Mouse (Mus musculus) forebrain, embryonic 11.5 days (tissue): Measurements from ENCODE around the gene Astn1. TPM values are rescaled to one million over a fixed set of nuclear protein-coding genes. Genes with fewer than 3 reads are reported as not detected.

ENCODE experiments used
- ATAC-seq: fragments of 200-750 bp; cut with Nextera tagmentation; replicated peaks from 2 replicates; pipeline ENCODE4 v1.8.0; 2017; ENCODE audit warnings: moderate TSS enrichment; ENCODE audit not compliant: low FRiP score
- DNase-seq: peaks from one replicate; pipeline ENCODE4 v3.0.0-alpha.2; 2017; ENCODE audit warnings: low spot score
- H3K27ac ChIP-seq: fragments of 300-500 bp; sonication (generic); 2 replicates; pipeline ENCODE4 v1.5.1; 2014; ENCODE audit warnings: low read depth, low read length
- H3K27me3 ChIP-seq: fragments of 300-500 bp; sonication (generic); 2 replicates; pipeline ENCODE4 v1.6.1; 2014; ENCODE audit warnings: mild to moderate bottlenecking, low read length, mixed read lengths; ENCODE audit not compliant: control insufficient read depth, insufficient read depth
- H3K36me3 ChIP-seq: fragments of 300-500 bp; sonication (generic); 2 replicates; pipeline ENCODE4 v1.6.1; 2014; ENCODE audit warnings: mild to moderate bottlenecking, low read length, moderate library complexity, mixed read lengths; ENCODE audit not compliant: control insufficient read depth, insufficient read depth
- H3K4me1 ChIP-seq: fragments of 300-500 bp; sonication (generic); replicated peaks from 2 replicates; pipeline ENCODE4 v1.6.1; 2014; ENCODE audit warnings: low read length, mixed read lengths; ENCODE audit not compliant: control insufficient read depth, insufficient read depth
- H3K4me2 ChIP-seq: fragments of 300-500 bp; sonication (generic); 2 replicates; pipeline ENCODE4 v1.6.1; 2014; ENCODE audit warnings: low read depth, mild to moderate bottlenecking, low read length, moderate library complexity, mixed read lengths; ENCODE audit not compliant: severe bottlenecking
- H3K4me3 ChIP-seq: fragments of 300-500 bp; sonication (generic); 2 replicates; pipeline ENCODE4 v1.5.1; 2014; ENCODE audit warnings: low read depth, low read length
- H3K9ac ChIP-seq: fragments of 300-500 bp; sonication (generic); 2 replicates; pipeline ENCODE4 v1.6.1; 2014; ENCODE audit warnings: low read length
- H3K9me3 ChIP-seq: fragments of 300-500 bp; sonication (generic); 2 replicates; pipeline ENCODE4 v1.6.1; 2016; ENCODE audit warnings: low read length, mixed read lengths; ENCODE audit not compliant: control insufficient read depth
- WGBS: fragments of 180-500 bp; shearing (Covaris S2); extraction: QIAGEN DNeasy Blood & Tissue Kit; methylation state at CpG from one replicate; pipeline ENCODE4 v1.1.7; 2014; 5-methylcytosine and 5-hydroxymethylcytosine counted together
- polyA plus RNA-seq: library from polyadenylated mRNA; unstranded; fragments of >200 nt; fragmentation: Nextera tagmentation; extraction: Ambion mirVana; gene quantifications from 2 replicates; pipeline ENCODE4 v1.2.1, GENCODE M21; 2014

Astn1 gene
- polyA plus RNA-seq: 19.2 and 19.5 TPM in 2 replicates

DNA sequence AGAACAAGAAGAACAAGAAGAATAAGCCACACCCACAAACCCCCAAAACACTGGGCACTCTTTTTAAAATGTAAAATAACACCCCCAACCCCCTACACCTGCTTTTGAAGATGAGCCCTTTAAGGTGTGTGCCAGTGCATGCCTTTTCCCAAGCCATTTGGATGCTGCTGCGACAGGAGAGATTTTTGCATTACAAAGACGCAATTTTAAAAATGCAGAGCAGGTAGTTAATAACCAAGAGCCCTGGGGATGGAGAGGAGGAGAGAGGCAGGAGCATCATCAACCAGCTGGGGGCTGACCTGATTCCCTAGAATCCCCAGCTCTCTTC is at the start of gene Astn1:
Gene Astn1, plus strand, starts transcription at position 310 of the 328 bp plus-strand sequence.
- Histone ChIP-seq H3K4me2 (peak within 1 kb of the TSS; percentile 78), H3K9me3 (no peaks in the 10 kb centered on the region), H3K36me3 (no peaks in the 10 kb centered on the region), H3K4me1 (peaks cover 7% of the 10 kb centered on the region; the same call in 1 of the 2 replicates), H3K27ac (peak within 1 kb of the TSS; percentile 79), H3K4me3 (peak within 1 kb of the TSS; percentile 67), H3K9ac (peak within 1 kb of the TSS; percentile 96), H3K27me3 (no peaks in the 10 kb centered on the region)
- no peak; the same call in 1 of the 2 replicates for ATAC-seq
- no peak for DNase-seq
- 0% methylated on average over 2 of the region's 2 CpGs for WGBS

- no peak for ATAC-seq
- WGBS: 83% methylated on average over 6 of the region's 6 CpGs
- Histone ChIP-seq H3K4me1 (no peaks in the 10 kb centered on the region), H3K27me3 (no peaks in the 10 kb centered on the region), H3K4me2 (no peak overlapping the region), H3K4me3 (no peak overlapping the region), H3K27ac (no peak overlapping the region), H3K9me3 (no peaks in the 10 kb centered on the region), H3K36me3 (no peaks in the 10 kb centered on the region), H3K9ac (no peak overlapping the region)
- no peak for DNase-seq
These were observed 38.7 kb upstream of the Astn1 start for GRCm38 (mm10) chr1:158323325-158323724.

DNA sequence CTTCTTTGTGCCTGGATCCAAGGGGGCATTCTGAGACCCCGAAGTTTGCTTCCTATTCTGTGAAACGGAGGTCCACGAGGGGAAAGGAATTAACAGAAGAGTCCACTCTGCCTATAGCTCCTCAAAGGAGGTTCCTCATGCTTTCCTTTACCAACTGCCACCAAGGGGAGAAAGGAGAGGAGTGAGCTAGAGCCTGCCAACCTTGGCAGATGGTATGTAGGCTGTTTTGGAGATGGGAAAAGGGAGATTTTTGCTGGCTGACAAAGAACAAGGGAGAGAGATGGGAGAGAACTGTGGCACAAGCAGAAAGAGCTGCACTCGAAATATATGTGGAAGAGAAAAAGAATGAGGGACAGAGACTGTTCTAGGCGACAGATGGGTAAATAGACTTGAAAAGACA is 33.9 kb upstream of the Astn1 start:
- Histone ChIP-seq H3K36me3 (no peaks in the 10 kb centered on the region), H3K9me3 (no peaks in the 10 kb centered on the region), H3K4me1 (no peaks in the 10 kb centered on the region), H3K27ac (no peak overlapping the region), H3K9ac (no peak overlapping the region), H3K4me3 (no peak overlapping the region), H3K27me3 (no peaks in the 10 kb centered on the region), H3K4me2 (no peak overlapping the region)
- ATAC-seq (no peak), DNase-seq (no peak)
- WGBS: 83% methylated on average over 5 of the region's 5 CpGs

DNA sequence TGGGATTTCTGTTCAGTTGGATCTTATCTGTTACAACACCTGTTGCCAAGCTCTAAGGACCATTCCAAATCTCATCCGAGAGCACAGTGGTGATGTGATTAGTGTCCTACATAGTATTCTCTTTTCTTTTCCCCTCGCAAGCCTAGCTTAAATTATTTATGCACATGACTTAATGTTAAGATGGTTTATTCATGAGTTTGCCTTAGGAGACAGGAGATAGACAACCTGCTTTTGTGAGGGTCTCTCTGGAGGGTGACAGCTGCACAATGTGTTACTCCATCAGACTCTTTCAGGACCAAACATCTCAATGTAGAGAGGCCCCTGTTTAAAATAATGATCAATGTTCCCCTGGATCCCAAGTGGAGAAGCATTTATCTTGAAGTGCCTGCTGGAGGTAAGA is 33.2 kb upstream of the Astn1 start:
- Histone ChIP-seq H3K4me3 (no peak overlapping the region), H3K9ac (no peak overlapping the region), H3K36me3 (no peaks in the 10 kb centered on the region), H3K27me3 (no peaks in the 10 kb centered on the region), H3K4me1 (no peaks in the 10 kb centered on the region), H3K9me3 (no peaks in the 10 kb centered on the region), H3K4me2 (no peak overlapping the region), H3K27ac (no peak overlapping the region)
- no peak for DNase-seq
- no peak for ATAC-seq
- 86% methylated on average over 2 of the region's 2 CpGs for WGBS

GRCm38 (mm10) chr1:158343243-158343714 is 18.8 kb upstream of the Astn1 start:
- H3K4me2 ChIP-seq: no peak overlapping the region
- WGBS: 31% methylated on average over 6 of the region's 6 CpGs
- H3K4me1 ChIP-seq: no peaks in the 10 kb centered on the region
- peak; percentile 61 for ATAC-seq
- DNase-seq: peak; percentile 54
- no peaks in the 10 kb centered on the region for H3K36me3 ChIP-seq
- no peaks in the 10 kb centered on the region for H3K27me3 ChIP-seq
- H3K9me3 ChIP-seq: no peaks in the 10 kb centered on the region
- H3K4me3 ChIP-seq: no peak overlapping the region
- H3K9ac ChIP-seq: no peak overlapping the region
- no peak overlapping the region for H3K27ac ChIP-seq

- Histone ChIP-seq H3K9me3 (no peaks in the 10 kb centered on the region), H3K9ac (no peak overlapping the region), H3K4me2 (no peak overlapping the region), H3K27me3 (peaks cover 10% of the 10 kb centered on the region), H3K36me3 (no peaks in the 10 kb centered on the region), H3K27ac (no peak overlapping the region), H3K4me1 (no peaks in the 10 kb centered on the region; the same call in 1 of the 2 replicates), H3K4me3 (no peak overlapping the region)
- ATAC-seq: no peak
- 87% methylated on average over 5 of the region's 5 CpGs for WGBS
- no peak for DNase-seq
These were observed 8.3 kb upstream of the Astn1 start for GRCm38 (mm10) chr1:158353656-158354371.

DNA sequence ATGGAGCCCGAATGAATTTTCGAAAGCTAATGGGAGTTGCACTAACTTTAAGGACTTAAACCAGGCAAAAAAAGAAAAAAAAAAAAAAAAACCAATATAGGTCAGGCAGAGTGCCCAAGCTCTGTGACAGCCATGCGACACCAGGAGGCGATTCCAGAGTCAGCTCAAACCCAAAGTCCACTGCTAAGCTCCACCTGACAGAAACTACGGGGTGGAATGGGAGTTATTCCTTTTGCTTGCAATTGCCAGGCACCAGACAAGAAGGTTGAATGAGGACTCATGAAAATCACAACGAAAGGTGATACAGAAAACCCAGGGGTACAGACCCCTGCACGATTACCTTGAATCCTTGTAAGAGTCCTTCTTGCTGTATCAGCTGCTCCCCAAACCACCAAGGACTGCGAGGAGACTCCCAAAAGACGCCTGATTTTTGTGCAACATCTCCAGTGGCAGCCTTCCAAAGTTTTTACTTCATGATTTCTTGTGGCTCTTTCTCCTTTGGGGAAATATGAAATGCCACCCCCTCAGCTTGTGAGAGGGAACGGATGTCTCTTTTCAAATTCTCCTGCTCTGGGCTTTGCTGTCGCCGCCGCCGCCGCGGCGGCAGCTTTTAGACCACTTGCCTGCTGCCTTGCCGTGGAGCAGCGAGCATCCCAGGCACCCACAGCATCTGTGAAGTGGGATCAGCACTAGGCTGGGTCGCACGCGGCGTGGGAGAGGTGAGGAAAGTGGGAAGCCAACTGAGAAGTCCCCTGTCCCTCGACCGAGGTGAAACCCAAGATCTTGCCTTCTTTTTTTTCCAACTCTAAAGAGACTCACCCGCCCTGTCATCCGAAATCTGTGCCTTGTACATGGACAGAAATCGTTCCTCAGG is 6.7 kb upstream of the Astn1 start:
- ATAC-seq: peak; percentile 34
- WGBS: 7% methylated on average over 28 of the region's 28 CpGs

GRCm38 (mm10) chr1:158356051-158356461 is 6.0 kb upstream of the Astn1 start, which contains the start of gene Brinp2:
TSS of gene Brinp2 (minus strand) at chr1:158356326.
- DNase-seq (peak; percentile 90), ATAC-seq (peak; percentile 99)
- Histone ChIP-seq H3K9me3 (no peaks in the 10 kb centered on the region), H3K4me3 (peak within 1 kb of the TSS; percentile 66), H3K4me1 (no peaks in the 10 kb centered on the region; the same call in 1 of the 2 replicates), H3K27me3 (peaks cover 10% of the 10 kb centered on the region), H3K9ac (peak within 1 kb of the TSS; percentile 64), H3K27ac (no peak within 1 kb of the TSS), H3K36me3 (no peaks in the 10 kb centered on the region), H3K4me2 (peak within 1 kb of the TSS; percentile 98)
- 0% methylated on average over 30 of the region's 30 CpGs for WGBS

More for the DNA sequence above, 6.7 kb upstream of the Astn1 start:
- DNase-seq: peak; percentile 58
- no peak overlapping the region for H3K27ac ChIP-seq
- H3K4me2 ChIP-seq: peak overlapping the region; percentile 98
- no peaks in the 10 kb centered on the region for H3K9me3 ChIP-seq
- no peaks in the 10 kb centered on the region for H3K36me3 ChIP-seq
- H3K9ac ChIP-seq: peak overlapping the region; percentile 64
- peak overlapping the region; percentile 66 for H3K4me3 ChIP-seq
- peaks cover 10% of the 10 kb centered on the region for H3K27me3 ChIP-seq
- no peaks in the 10 kb centered on the region; the same call in 1 of the 2 replicates for H3K4me1 ChIP-seq
